Mouse (Mus musculus) limb, embryonic 14.5 days (tissue): ENCODE results near the gene Spred3. TPM values are rescaled to one million over a fixed set of nuclear protein-coding genes. Genes with fewer than 3 reads are reported as not detected.
A peak's percentile ranks its signal among the peaks of the same experiment; 100 is the strongest.

Source experiments
- ATAC-seq: fragments of 200-750 bp; cut with Nextera tagmentation; 2 replicates; pipeline ENCODE4 v1.8.0; 2017; ENCODE audit warnings: low read depth, moderate number of reproducible peaks, moderate TSS enrichment; ENCODE audit not compliant: low FRiP score
- DNase-seq: peaks from one replicate; pipeline ENCODE4 v3.0.0-alpha.2; 2015; ENCODE audit warnings: low spot score
- H3K27ac ChIP-seq: fragments of 300-500 bp; sonication (generic); replicated peaks from 2 replicates; pipeline ENCODE4 v1.5.1; 2014; ENCODE audit warnings: low read depth, mild to moderate bottlenecking, low read length, moderate library complexity, mixed read lengths
- H3K27me3 ChIP-seq: fragments of 300-500 bp; sonication (generic); 2 replicates; pipeline ENCODE4 v1.6.1; 2014; ENCODE audit warnings: low read length, mixed read lengths; ENCODE audit not compliant: control insufficient read depth, insufficient read depth
- H3K36me3 ChIP-seq: fragments of 300-500 bp; sonication (generic); 2 replicates; pipeline ENCODE4 v1.6.1; 2014; ENCODE audit warnings: mild to moderate bottlenecking, low read length, moderate library complexity, mixed read lengths; ENCODE audit not compliant: control insufficient read depth, insufficient read depth
- H3K4me1 ChIP-seq: fragments of 300-500 bp; sonication (generic); 2 replicates; pipeline ENCODE4 v1.6.1; 2014; ENCODE audit warnings: antibody characterized with exemption, low read length, mixed read lengths; ENCODE audit not compliant: control insufficient read depth, insufficient read depth
- H3K4me2 ChIP-seq: fragments of 300-500 bp; sonication (generic); replicated peaks from 2 replicates; pipeline ENCODE4 v1.6.1; 2014; ENCODE audit warnings: low read depth, mild to moderate bottlenecking, low read length, moderate library complexity; ENCODE audit not compliant: severe bottlenecking
- H3K4me3 ChIP-seq: fragments of 300-500 bp; sonication (generic); replicated peaks from 2 replicates; pipeline ENCODE4 v1.5.1; 2014; ENCODE audit warnings: low read length
- H3K9ac ChIP-seq: fragments of 300-500 bp; sonication (generic); 2 replicates; pipeline ENCODE4 v1.6.1; 2014; ENCODE audit warnings: mild to moderate bottlenecking, low read depth, low read length, moderate library complexity; ENCODE audit not compliant: severe bottlenecking
- H3K9me3 ChIP-seq: fragments of 300-500 bp; sonication (generic); 2 replicates; pipeline ENCODE4 v1.6.1; 2016; ENCODE audit warnings: low read length; ENCODE audit not compliant: control insufficient read depth
- POLR2A ChIP-seq: fragments of 200-500 bp; IDR thresholded peaks from 2 replicates; pipeline ENCODE4 v1.8.0; 2012; ENCODE audit warnings: inconsistent platforms, mild to moderate bottlenecking, moderate library complexity, borderline replicate concordance; ENCODE audit not compliant: insufficient read depth, insufficient read length; ENCODE audit errors: extremely low read depth
- WGBS: fragments of 180-500 bp; shearing (Covaris S2); extraction: QIAGEN DNeasy Blood & Tissue Kit; methylation state at CpG from one replicate; pipeline ENCODE4 v1.1.7; 2014; 5-methylcytosine and 5-hydroxymethylcytosine counted together
- polyA plus RNA-seq, 2 experiments: library from polyadenylated mRNA; depleted of rRNA in 1 of 2; stranded (reverse) in 1 of 2; unstranded in 1 of 2; fragments of >200 nt; fragmentation: Nextera tagmentation in 1 of 2; extraction: Ambion mirVana in 1 of 2; gene quantifications; 2 replicates each; pipeline versions ENCODE4 v1.2.1 to v1.2.3; 2012 to 2014

The Spred3 gene
- polyA plus RNA-seq, 2 experiments = 3.5 to 14.2 TPM

DNA sequence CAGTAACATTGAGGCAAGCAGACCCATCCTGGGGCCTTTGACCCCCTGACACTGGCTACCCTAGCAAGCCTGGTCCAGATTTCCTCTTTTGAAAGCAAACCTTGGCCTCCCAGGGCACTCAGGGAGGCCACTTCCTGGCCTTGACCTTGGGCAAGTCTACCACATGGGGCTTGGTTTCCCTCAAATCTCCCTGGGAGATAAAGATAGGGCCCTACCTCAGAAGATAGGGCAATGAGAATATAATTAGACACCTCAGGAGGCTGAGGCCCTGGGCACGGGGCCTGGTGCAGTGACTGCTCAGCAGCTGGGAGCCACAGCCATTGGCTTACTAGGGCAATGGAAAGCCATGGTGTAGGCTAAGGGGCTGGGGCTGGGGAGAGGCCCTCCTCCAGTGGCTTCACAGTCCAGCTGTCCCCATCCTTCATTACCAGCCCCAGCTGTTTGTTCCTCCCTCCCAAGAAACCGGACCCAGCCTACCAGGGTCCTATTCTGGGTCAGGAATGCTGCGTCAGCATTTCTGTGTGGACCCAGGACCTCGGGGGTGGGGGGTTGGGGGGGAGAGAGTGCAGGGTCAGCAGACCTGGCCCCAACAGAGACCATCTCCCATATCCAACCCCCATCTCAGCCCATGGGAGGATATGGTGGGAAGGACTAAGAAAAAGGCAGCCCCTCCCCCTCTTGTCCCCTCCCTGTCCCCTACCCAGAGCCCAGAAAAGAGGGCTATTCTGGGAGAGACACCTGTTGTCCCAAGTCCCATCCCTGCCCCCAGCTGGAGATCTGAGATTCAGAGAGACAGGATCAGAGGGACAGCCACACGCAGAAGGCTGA, 46.5 kb downstream of the Spred3 start:
- Histone ChIP-seq H3K4me1 (0 out of 2 replicates have a peak, but pooled peaks cover 8% of the 10 kb centered on the region), H3K36me3 (no peaks in the 10 kb centered on the region), H3K27ac (no peak overlapping the region), H3K9ac (peak overlapping the region; percentile 48; the same call in 1 of the 2 replicates), H3K4me3 (no peak overlapping the region), H3K27me3 (no peaks in the 10 kb centered on the region), H3K9me3 (no peaks in the 10 kb centered on the region), H3K4me2 (peak overlapping the region; percentile 59)
- 55% methylated on average over 5 of the region's 5 CpGs for WGBS
- ATAC-seq (peak; percentile 84), DNase-seq (peak; percentile 67)
- TF ChIP-seq POLR2A = no peak

GRCm38 (mm10) chr7:29122821-29123220, 47.4 kb downstream of the Spred3 start:
- WGBS = 93% methylated on average over 9 of the region's 9 CpGs
- H3K27me3 ChIP-seq = no peaks in the 10 kb centered on the region
- DNase-seq (no peak), ATAC-seq (no peak)
- TF ChIP-seq POLR2A = no peak
- H3K9ac ChIP-seq = no peak overlapping the region
- no peaks in the 10 kb centered on the region for H3K9me3 ChIP-seq
- 0 out of 2 replicates have a peak, but pooled peaks cover 8% of the 10 kb centered on the region for H3K4me1 ChIP-seq
- no peaks in the 10 kb centered on the region for H3K36me3 ChIP-seq
- no peak overlapping the region for H3K27ac ChIP-seq
- H3K4me2 ChIP-seq = no peak overlapping the region
- no peak overlapping the region for H3K4me3 ChIP-seq

DNA sequence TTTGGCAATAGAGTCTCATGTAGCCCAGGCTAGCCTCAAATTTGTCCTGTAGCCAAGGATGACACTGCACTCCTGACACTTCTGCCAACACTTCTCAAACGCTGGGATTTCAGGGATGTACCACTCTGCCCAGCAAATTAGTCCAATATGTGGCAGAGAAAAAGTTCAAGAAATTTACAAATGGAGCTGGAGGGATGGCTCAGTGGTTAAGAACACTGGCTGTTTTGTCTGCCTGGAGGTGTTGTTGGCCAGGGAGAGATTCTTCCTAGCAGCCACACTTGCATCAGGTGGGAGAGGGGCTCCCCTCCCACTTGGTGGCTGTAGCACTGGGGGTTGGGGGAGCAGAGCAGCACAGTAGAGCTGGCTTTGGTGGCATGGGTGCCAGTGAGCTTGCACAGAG, 50.7 kb downstream of the Spred3 start:
- Histone ChIP-seq H3K9ac (no peak overlapping the region), H3K27me3 (no peaks in the 10 kb centered on the region), H3K36me3 (no peaks in the 10 kb centered on the region), H3K4me1 (0 out of 2 replicates have a peak, but pooled peaks cover under 1% of the 10 kb centered on the region), H3K9me3 (no peaks in the 10 kb centered on the region), H3K4me3 (no peak overlapping the region), H3K4me2 (no peak overlapping the region), H3K27ac (no peak overlapping the region)
- DNase-seq (no peak), ATAC-seq (no peak)
- no peak for TF ChIP-seq POLR2A
- 59% methylated on average over 1 of the region's 1 CpGs for WGBS

- no peak for ATAC-seq
- no peak overlapping the region for H3K4me3 ChIP-seq
- H3K9ac ChIP-seq = no peak overlapping the region
- H3K27ac ChIP-seq = no peak overlapping the region
- no peak overlapping the region for H3K4me2 ChIP-seq
- H3K4me1 ChIP-seq = no peaks in the 10 kb centered on the region
- TF ChIP-seq POLR2A = no peak
- H3K9me3 ChIP-seq = no peaks in the 10 kb centered on the region
- 15% methylated on average over 18 of the region's 18 CpGs for WGBS
- no peaks in the 10 kb centered on the region for H3K36me3 ChIP-seq
- no peak for DNase-seq
- H3K27me3 ChIP-seq = no peaks in the 10 kb centered on the region
Measured at GRCm38 (mm10) chr7:29118142-29118851, 51.9 kb downstream of the Spred3 start.
